20 mouse cellular contexts compared by ENCODE assay signal in the genomic region with DNA sequence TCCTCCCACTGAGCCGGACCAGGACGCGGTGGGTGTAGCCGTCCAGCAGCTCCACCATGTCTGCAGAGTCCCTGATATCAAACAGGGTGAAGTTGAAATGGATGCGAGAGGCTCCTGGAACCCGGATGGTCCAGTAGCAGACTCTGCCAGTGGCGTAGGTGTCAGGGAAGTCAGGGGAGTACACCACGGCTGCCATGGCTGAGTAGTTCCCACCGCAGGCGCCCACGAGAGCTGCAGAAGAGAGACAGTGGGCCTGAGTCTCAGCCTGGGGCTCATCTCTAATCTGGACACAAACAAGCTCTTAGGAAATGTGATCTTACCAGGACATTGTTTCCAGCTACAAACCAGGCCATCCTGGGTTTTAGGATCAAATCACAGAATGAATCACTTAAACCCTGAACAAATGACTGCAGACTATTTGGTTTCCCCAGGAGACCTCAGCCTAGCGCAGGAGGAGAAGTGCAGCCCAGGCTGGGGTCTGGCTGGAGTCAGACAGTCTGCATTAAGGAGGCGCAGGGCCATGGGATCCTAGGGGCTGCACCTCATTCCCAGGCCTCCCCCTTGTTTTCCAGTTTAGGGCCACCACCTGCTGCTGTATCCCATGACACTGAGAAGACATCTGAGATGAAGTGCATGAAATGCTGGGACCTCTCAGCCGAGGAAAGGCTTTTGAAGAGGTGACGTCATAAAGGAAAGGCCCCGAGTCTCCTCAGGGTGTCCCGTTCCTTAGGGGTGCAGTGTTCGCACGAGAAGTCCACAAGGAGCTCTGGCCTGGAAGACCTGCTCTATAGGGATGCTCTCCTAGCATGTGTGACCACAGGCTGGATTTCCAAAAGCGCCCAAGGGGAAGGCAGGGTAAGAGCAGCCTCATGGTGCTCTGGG. TPM values are rescaled to one million over a fixed set of nuclear protein-coding genes. Genes with fewer than 3 reads are reported as not detected.
DNase-seq lines count a peak whose midpoint lies in the region; ATAC-seq and TF ChIP-seq lines count a peak whose summit lies in the region.
"Had no signal": no experiment of that assay in that cellular context is flagged by ENCODE, and none has a peak within 500 bp of the region (broad histone marks: within the 10 kb centered on the region; RNA-seq: fewer than 3 reads in every experiment).

No protein-coding gene starts in this region.

- H3K27me3 ChIP-seq in heart, embryonic 10.5 days (ENCODE audit: insufficient read depth, poor library complexity, severe bottlenecking), result no peaks in the 10 kb centered on the region
- H3K27me3 ChIP-seq in limb, embryonic 12.5 days, result no peaks in the 10 kb centered on the region
- no peaks in the 10 kb centered on the region for H3K27me3 ChIP-seq in limb, embryonic 10.5 days (ENCODE audit: low read depth, poor library complexity, severe bottlenecking)
- H3K27me3 ChIP-seq in embryonic facial prominence, embryonic 13.5 days, result no peaks in the 10 kb centered on the region
- H3K27me3 ChIP-seq in myocyte (ENCODE audit: control insufficient read depth, insufficient read depth, insufficient read length), result no peaks in the 10 kb centered on the region
- H3K27me3 ChIP-seq in stomach, postnatal 0 days (ENCODE audit: control insufficient read depth, insufficient read depth, low read length), result no peaks in the 10 kb centered on the region
- H3K27me3 ChIP-seq: liver, embryonic 12.5 days; neural tube, embryonic 12.5 days had no signal

- H3K79me2 ChIP-seq in myocyte (ENCODE audit: control insufficient read depth, insufficient read depth), result no peaks in the 10 kb centered on the region

- ATAC-seq in limb, embryonic 12.5 days (ENCODE audit: insufficient number of reproducible peaks, insufficient read depth, low FRiP score, low TSS enrichment, low read depth), result peak; percentile 48
- no peak for ATAC-seq in embryonic facial prominence, embryonic 13.5 days (ENCODE audit: insufficient number of reproducible peaks, insufficient read depth, low FRiP score, low TSS enrichment, low read depth)
- no peak for ATAC-seq in stomach, postnatal 0 days (ENCODE audit: low FRiP score, low TSS enrichment)
- ATAC-seq: hindbrain, postnatal 0 days; intestine, postnatal 0 days; liver, embryonic 12.5 days had no signal

- peak overlapping the region; percentile 6; the same call in 1 of the 2 replicates for H3K27ac ChIP-seq in heart, embryonic 10.5 days
- peak overlapping the region; percentile 24; the same call in 1 of the 2 replicates for H3K27ac ChIP-seq in limb, embryonic 12.5 days
- H3K27ac ChIP-seq in limb, embryonic 10.5 days, result no peak overlapping the region
- H3K27ac ChIP-seq in embryonic facial prominence, embryonic 13.5 days, result 0 out of 2 replicates have a peak overlapping the region, but pooled peaks have one; percentile 17
- no peak overlapping the region for H3K27ac ChIP-seq in stomach, postnatal 0 days (replicated peaks)
- H3K27ac ChIP-seq: hindbrain, postnatal 0 days; liver, embryonic 12.5 days; neural tube, embryonic 12.5 days had no signal

- no peak for TF ChIP-seq EP300 in stomach, postnatal 0 days (optimal IDR thresholded peaks at IDR 0.05)

- H3K9ac ChIP-seq in limb, embryonic 12.5 days (replicated peaks), result no peak overlapping the region
- no peak overlapping the region for H3K9ac ChIP-seq in embryonic facial prominence, embryonic 13.5 days
- no peak overlapping the region for H3K9ac ChIP-seq in stomach, postnatal 0 days (ENCODE audit: low read length)
- H3K9ac ChIP-seq: liver, embryonic 12.5 days; neural tube, embryonic 12.5 days had no signal

- intact Hi-C loops in heart, postnatal 14 days (cut with DNase I), result no loop called here

- peaks cover 11% of the 10 kb centered on the region for H3K4me1 ChIP-seq in heart, embryonic 10.5 days
- H3K4me1 ChIP-seq in limb, embryonic 12.5 days (replicated peaks), result peaks cover 7% of the 10 kb centered on the region; the same call in 1 of the 2 replicates
- peaks cover 2% of the 10 kb centered on the region; the same call in 1 of the 2 replicates for H3K4me1 ChIP-seq in limb, embryonic 10.5 days
- peaks cover 16% of the 10 kb centered on the region for H3K4me1 ChIP-seq in embryonic facial prominence, embryonic 13.5 days
- no peaks in the 10 kb centered on the region for H3K4me1 ChIP-seq in stomach, postnatal 0 days (replicated peaks; ENCODE audit: control insufficient read depth, insufficient read depth)
- H3K4me1 ChIP-seq: liver, embryonic 12.5 days had no signal

- H3K9me3 ChIP-seq in heart, embryonic 10.5 days, result no peaks in the 10 kb centered on the region
- no peaks in the 10 kb centered on the region for H3K9me3 ChIP-seq in limb, embryonic 12.5 days
- no peaks in the 10 kb centered on the region for H3K9me3 ChIP-seq in limb, embryonic 10.5 days (replicated peaks)
- H3K9me3 ChIP-seq in embryonic facial prominence, embryonic 13.5 days, result no peaks in the 10 kb centered on the region
- no peaks in the 10 kb centered on the region for H3K9me3 ChIP-seq in stomach, postnatal 0 days (ENCODE audit: control insufficient read depth, low read length)
- H3K9me3 ChIP-seq: liver, embryonic 12.5 days; neural tube, embryonic 12.5 days had no signal

- H3K4me3 ChIP-seq in heart, embryonic 10.5 days, result no peak overlapping the region
- no peak overlapping the region for H3K4me3 ChIP-seq in limb, embryonic 12.5 days (replicated peaks)
- no peak overlapping the region for H3K4me3 ChIP-seq in limb, embryonic 10.5 days
- H3K4me3 ChIP-seq in embryonic facial prominence, embryonic 13.5 days, result no peak overlapping the region
- no peak overlapping the region for H3K4me3 ChIP-seq in myocyte
- H3K4me3 ChIP-seq in stomach, postnatal 0 days (ENCODE audit: low read depth, low read length), result no peak overlapping the region
- H3K4me3 ChIP-seq: liver, embryonic 12.5 days; neural tube, embryonic 12.5 days had no signal

- TF ChIP-seq CTCF in stomach, postnatal 0 days (IDR thresholded peaks at IDR 0.05; ENCODE audit: low read depth), result no peak

- H3ac ChIP-seq in myocyte (ENCODE audit: control insufficient read depth, insufficient read length), result no peak overlapping the region

- 84% methylated on average over 20 of the region's 20 CpGs for whole genome bisulfite sequencing in heart, embryonic 10.5 days
- WGBS in limb, embryonic 12.5 days, result 80% methylated on average over 20 of the region's 20 CpGs
- 93% methylated on average over 20 of the region's 20 CpGs for WGBS in limb, embryonic 10.5 days
- WGBS in embryonic facial prominence, embryonic 13.5 days, result 64% methylated on average over 20 of the region's 20 CpGs
- WGBS in stomach, postnatal 0 days, result 92% methylated on average over 20 of the region's 20 CpGs

- TF ChIP-seq POLR2A in myocyte (IDR thresholded peaks at IDR 0.05; ENCODE audit: insufficient read length, low read depth), result no peak

- no peak for DNase-seq in heart, embryonic 10.5 days (ENCODE audit: low spot score)
- no peak for DNase-seq in heart, postnatal 14 days
- no peak for DNase-seq in limb, embryonic 10.5 days (ENCODE audit: low spot score)
- DNase-seq in stomach, postnatal 0 days (ENCODE audit: low spot score), result no peak
- DNase-seq: adrenal gland, adult 2 months; cerebellum, adult 11-12 months; cerebellum, postnatal 14 days; kidney, postnatal 4 days; lung, adult 18-20 months; lung, postnatal 10 days; right cerebral cortex, postnatal 14 days; thymus, postnatal 14 days had no signal

- H3K36me3 ChIP-seq in heart, embryonic 10.5 days, result peaks cover 83% of the 10 kb centered on the region
- H3K36me3 ChIP-seq in limb, embryonic 12.5 days, result peaks cover 72% of the 10 kb centered on the region
- H3K36me3 ChIP-seq in limb, embryonic 10.5 days, result peaks cover 22% of the 10 kb centered on the region
- H3K36me3 ChIP-seq in embryonic facial prominence, embryonic 13.5 days, result peaks cover 82% of the 10 kb centered on the region
- peaks cover 12% of the 10 kb centered on the region for H3K36me3 ChIP-seq in myocyte (ENCODE audit: control insufficient read depth, insufficient read depth)
- peaks cover 11% of the 10 kb centered on the region; the same call in 1 of the 2 replicates for H3K36me3 ChIP-seq in stomach, postnatal 0 days (ENCODE audit: control insufficient read depth, insufficient read depth, low read length)
- H3K36me3 ChIP-seq: liver, embryonic 12.5 days had no signal

- H3K4me2 ChIP-seq in limb, embryonic 12.5 days, result no peak overlapping the region
- H3K4me2 ChIP-seq in embryonic facial prominence, embryonic 13.5 days, result no peak overlapping the region
- peak overlapping the region; percentile 82 for H3K4me2 ChIP-seq in myocyte (ENCODE audit: low read depth)
- H3K4me2 ChIP-seq in stomach, postnatal 0 days (replicated peaks; ENCODE audit: low read depth), result no peak overlapping the region
- H3K4me2 ChIP-seq: liver, embryonic 12.5 days; midbrain, embryonic 11.5 days; neural tube, embryonic 12.5 days had no signal

TF ChIP-seq in myocyte, 11 proteins besides CTCF, POLR2A, EP300 and RAD21 (continues in another document):
- TF ChIP-seq MAX (IDR thresholded peaks at IDR 0.05; ENCODE audit: low read depth), result no peak
- peak in 1 of 3 experiments; percentile 50 for TF ChIP-seq MYOG (IDR thresholded peaks at IDR 0.05; ENCODE audit: control insufficient read depth in 1 of 3, insufficient read depth in 1 of 3, insufficient read length in 2 of 3, low read depth in 2 of 3)
- TF ChIP-seq SRF (IDR thresholded peaks at IDR 0.05; ENCODE audit: control insufficient read depth, insufficient read length, low read depth), result no peak
- no peak for TF ChIP-seq POLR2AphosphoS2 (IDR thresholded peaks at IDR 0.05; ENCODE audit: insufficient read length, low read depth)
- TF ChIP-seq TCF3 (IDR thresholded peaks at IDR 0.05; ENCODE audit: insufficient read length, low read depth), result no peak
- no peak for TF ChIP-seq REST (IDR thresholded peaks at IDR 0.05; ENCODE audit: insufficient read depth, insufficient read length)

RNA-seq across cellular contexts. Expression of gene Emid1, which starts 50.0 kb away (rescaled TPM):
- polyA plus RNA-seq in heart, embryonic 10.5 days (2016; fragmentation: Nextera tagmentation; extraction: Ambion mirVana), result 11.8 and 14.6 TPM in 2 replicates
- 1 to 10 TPM; 4.1 to 4.6 TPM for total RNA-seq in heart, postnatal 14 days (2021)
- 16.4 and 18.2 TPM in 2 replicates for polyA plus RNA-seq in limb, embryonic 12.5 days (2016; fragmentation: Nextera tagmentation; extraction: Ambion mirVana)
- polyA plus RNA-seq in limb, embryonic 10.5 days (2016; fragmentation: Nextera tagmentation; extraction: Ambion mirVana), result 12.1 and 12.3 TPM in 2 replicates
- 50.4 and 50.8 TPM in 2 replicates for polyA plus RNA-seq in embryonic facial prominence, embryonic 13.5 days (2015; fragmentation: Nextera tagmentation; extraction: Ambion mirVana)
- polyA plus RNA-seq in myocyte (2012; fragmentation: generic; extraction: Trizol), result 0.04 TPM
- polyA plus RNA-seq in stomach, postnatal 0 days (2015; fragmentation: Nextera tagmentation; extraction: Ambion mirVana), result 48.7 and 51.3 TPM in 2 replicates

RNA-seq across cellular contexts. Expression of gene Kremen1, which starts 59.3 kb away (rescaled TPM):
- polyA plus RNA-seq in heart, embryonic 10.5 days (2016; fragmentation: Nextera tagmentation; extraction: Ambion mirVana), result 18.3 and 34.4 TPM in 2 replicates
- 10 to 100 TPM; 69.9 to 70.5 TPM for total RNA-seq in heart, postnatal 14 days (2021)
- polyA plus RNA-seq in limb, embryonic 12.5 days (2016; fragmentation: Nextera tagmentation; extraction: Ambion mirVana), result 24.2 and 26.2 TPM in 2 replicates
- 16.8 and 17.8 TPM in 2 replicates for polyA plus RNA-seq in limb, embryonic 10.5 days (2016; fragmentation: Nextera tagmentation; extraction: Ambion mirVana)
- polyA plus RNA-seq in embryonic facial prominence, embryonic 13.5 days (2015; fragmentation: Nextera tagmentation; extraction: Ambion mirVana), result 23.8 and 25.1 TPM in 2 replicates
- 79.3 TPM for polyA plus RNA-seq in myocyte (2012; fragmentation: generic; extraction: Trizol)
- 12.7 and 13.4 TPM in 2 replicates for polyA plus RNA-seq in stomach, postnatal 0 days (2015; fragmentation: Nextera tagmentation; extraction: Ambion mirVana)

Comparison
In these comparisons a context has a peak if more than half of its experiments do, and no peak if none do; other contexts are left out.
1. H3K27ac ChIP-seq: peak in heart, embryonic 10.5 days (single experiment), limb, embryonic 12.5 days (single experiment) and embryonic facial prominence, embryonic 13.5 days (single experiment); none in limb, embryonic 10.5 days (single experiment) and stomach, postnatal 0 days (single experiment).
2. RNA of gene Emid1, which starts 50.0 kb away (polyA plus RNA-seq): 50.4 to 50.8 TPM in embryonic facial prominence, embryonic 13.5 days, 48.7 to 51.3 TPM in stomach, postnatal 0 days, 16.4 to 18.2 TPM in limb, embryonic 12.5 days, 11.8 to 14.6 TPM in heart, embryonic 10.5 days and 12.1 to 12.3 TPM in limb, embryonic 10.5 days; 0.04 TPM in myocyte (single experiment); every median in the first group is over 10 times any median in the second.